Mouse (Mus musculus) embryonic fibroblast, embryonic 13.5 days (primary cell): Measurements from ENCODE around the gene Mylk.

Experiments
- CTCF ChIP-seq: IDR thresholded peaks from 2 replicates; pipeline ENCODE4 v1.5.1; 2011; ENCODE audit warnings: mild to moderate bottlenecking, control low read depth, low read length, moderate library complexity, borderline replicate concordance; ENCODE audit not compliant: insufficient read depth
- POLR2A ChIP-seq: IDR thresholded peaks from 2 replicates; pipeline ENCODE4 v1.6.1; 2011; ENCODE audit warnings: low read depth, mild to moderate bottlenecking, control low read depth, low read length, moderate library complexity

- no peak for TF ChIP-seq CTCF
- TF ChIP-seq POLR2A, result no peak
Observed at GRCm38 (mm10) chr16:35000923-35001560, 256.0 kb downstream of the Mylk start.
